Mouse (Mus musculus): ENCODE measurements around the gene Sirt2. TPM values are rescaled to one million over a fixed set of nuclear protein-coding genes. Genes with fewer than 3 reads are reported as not detected.

Gene Sirt2
- total RNA-seq, 2 experiments from 2014 or later = 128 to 139 TPM

GRCm38 (mm10) chr7:28807641-28808220 lies 41.2 kb downstream of the Sirt2 start:
- Histone ChIP-seq H3K4me3 (peak overlapping the region; percentile 96), H3K27ac (peak overlapping the region; percentile 99)
- DNase-seq (ENCODE audit: low spot score in 2 of 2) = no peak
- TF ChIP-seq CTCF (conservative IDR thresholded peaks at IDR 0.05) = no peak

DNA sequence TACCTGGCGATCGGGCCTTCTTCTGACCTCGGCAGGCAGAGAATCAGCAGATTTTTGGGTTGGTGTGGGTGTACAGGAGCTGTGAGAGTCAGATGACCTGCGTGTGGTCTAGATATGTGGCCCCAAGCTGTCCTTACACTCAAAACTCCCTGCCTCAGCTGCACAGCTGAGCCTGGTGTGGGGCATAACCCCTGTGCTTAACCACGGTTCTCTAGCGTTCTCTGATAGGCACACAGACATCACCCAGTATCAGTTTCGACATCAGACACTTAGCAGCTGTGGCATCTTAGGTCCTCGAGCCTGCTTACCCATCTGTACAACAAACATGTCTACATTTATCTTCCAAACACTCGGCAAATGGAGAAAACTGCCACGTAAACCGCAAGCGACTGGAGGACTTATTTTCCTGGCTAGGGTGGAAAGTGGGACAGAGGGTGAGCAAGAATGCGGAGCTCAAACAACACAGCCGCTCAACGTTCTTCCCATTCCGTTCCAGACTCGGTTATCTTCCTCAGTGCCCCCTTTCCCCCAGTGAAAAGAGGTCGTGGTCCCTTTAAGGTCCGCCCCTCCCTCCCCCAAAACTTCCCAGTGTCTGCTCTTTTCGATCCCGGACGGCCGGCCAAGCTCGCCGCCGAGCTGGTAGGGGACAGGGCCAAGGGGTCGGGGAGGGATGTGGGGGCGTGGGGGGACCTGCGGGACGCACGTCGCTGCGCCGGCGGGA lies 41.8 kb downstream of the Sirt2 start, which contains the start of gene Hnrnpl:
Gene Hnrnpl, plus strand, starts transcription at position 321 of the 721 bp plus-strand sequence.
- DNase-seq (ENCODE audit: low spot score in 2 of 2) = peak in 1 of 2 experiments; percentile 46
- TF ChIP-seq CTCF (conservative IDR thresholded peaks at IDR 0.05) = no peak
- Histone ChIP-seq H3K27ac (peak within 1 kb of the TSS; percentile 99), H3K4me3 (peak within 1 kb of the TSS; percentile 96)

- Histone ChIP-seq H3K4me3 (peak overlapping the region; percentile 96), H3K27ac (peak overlapping the region; percentile 99)
- peak; percentile 94 to 96 for DNase-seq (ENCODE audit: low spot score in 2 of 2)
- TF ChIP-seq CTCF (conservative IDR thresholded peaks at IDR 0.05) = no peak; the same call in 1 of the 2 replicates
Measured at GRCm38 (mm10) chr7:28808957-28809393, 42.4 kb downstream of the Sirt2 start.

DNA sequence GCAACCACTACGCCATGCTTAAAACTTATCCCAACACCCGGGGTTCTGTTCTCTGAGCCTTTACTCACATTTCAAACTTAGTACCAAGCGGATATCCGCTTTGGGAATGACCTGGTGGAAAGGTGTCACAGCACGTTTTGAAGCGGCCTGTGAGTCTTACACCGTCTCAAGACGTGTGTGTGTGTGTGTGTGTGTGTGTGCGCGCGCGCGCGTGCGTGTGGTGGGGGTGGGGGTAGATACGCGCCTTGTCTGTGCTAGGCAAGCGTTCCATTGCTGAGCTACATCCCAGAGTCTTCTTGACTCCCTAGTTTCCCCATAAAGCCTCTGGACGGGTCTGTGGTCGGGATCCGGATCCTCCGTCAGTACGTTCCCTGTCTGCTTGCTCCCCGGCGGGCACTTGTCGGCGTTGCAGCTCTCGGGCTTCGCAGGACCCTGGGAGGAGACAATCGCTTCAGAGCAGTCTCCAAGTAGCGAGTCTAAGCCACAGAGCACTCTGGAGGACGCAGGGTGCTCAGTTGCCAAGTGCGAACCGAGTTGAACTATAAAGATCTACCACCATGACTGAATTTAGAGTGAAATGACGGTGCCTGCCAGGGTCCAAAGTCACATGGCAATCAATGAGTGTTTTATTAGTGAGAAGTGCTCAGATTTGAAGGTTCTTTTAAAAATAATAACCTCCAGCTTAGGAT lies 43.0 kb downstream of the Sirt2 start:
- peak; percentile 41; the same call in 1 of the 2 replicates for TF ChIP-seq CTCF (conservative IDR thresholded peaks at IDR 0.05)
- H3K27ac ChIP-seq = peak overlapping the region; percentile 99
- DNase-seq (ENCODE audit: low spot score in 2 of 2) = no peak
- peak overlapping the region; percentile 96 for H3K4me3 ChIP-seq

DNA sequence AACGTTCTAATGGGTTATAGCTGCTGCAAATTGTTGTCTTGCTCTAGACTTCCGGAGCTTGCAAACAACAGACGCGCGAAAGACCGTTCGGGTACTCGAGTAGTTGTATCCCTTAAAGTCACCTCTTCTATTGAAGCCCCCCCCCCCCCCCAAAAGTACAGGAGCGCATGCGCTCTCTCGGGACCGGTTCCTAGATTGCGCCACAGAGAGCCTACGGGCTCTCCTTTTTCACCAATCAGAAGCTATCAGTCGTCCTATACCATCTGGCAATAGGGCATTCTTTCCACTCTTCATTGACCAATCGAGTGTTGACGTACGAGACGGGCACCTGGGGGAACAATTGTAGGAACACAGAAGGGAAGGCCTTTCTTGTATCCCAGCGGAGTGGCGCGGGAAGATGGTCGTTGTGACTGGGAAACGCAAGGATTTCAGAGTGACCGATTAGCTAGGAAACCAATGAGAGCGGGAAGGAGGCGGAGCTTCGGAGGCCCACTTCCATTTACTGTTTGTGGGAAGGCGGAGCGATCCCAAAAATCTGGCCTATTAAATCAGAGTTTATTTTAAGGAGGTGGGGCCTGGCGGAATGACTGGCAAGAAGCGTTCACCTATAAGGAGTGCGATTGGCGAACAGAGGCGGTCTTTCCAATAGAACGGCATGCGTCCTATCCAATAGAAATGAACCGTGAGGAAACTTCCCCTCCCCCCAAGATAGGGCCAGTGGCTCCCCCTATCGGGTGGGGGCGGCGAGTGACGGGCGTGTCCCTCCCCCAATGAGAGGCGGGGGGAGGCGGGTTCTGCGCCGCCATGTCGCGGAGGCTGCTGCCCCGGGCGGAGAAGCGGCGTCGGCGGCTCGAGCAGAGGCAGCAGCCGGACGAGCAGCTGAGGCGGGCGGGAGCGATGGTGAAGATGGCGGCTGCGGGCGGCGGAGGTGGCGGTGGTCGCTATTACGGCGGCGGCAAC lies 43.9 kb downstream of the Sirt2 start:
- peak; percentile 99 for DNase-seq (ENCODE audit: low spot score in 2 of 2)
- TF ChIP-seq CTCF (conservative IDR thresholded peaks at IDR 0.05) = peak; percentile 81

GRCm38 (mm10) chr7:28811228-28811627 lies 44.7 kb downstream of the Sirt2 start:
- DNase-seq (ENCODE audit: low spot score in 2 of 2) = peak; percentile 92 to 95
- peak overlapping the region; percentile 73 for H3K4me3 ChIP-seq
- H3K27ac ChIP-seq = peak overlapping the region; percentile 100
- TF ChIP-seq CTCF (conservative IDR thresholded peaks at IDR 0.05) = no peak

More for the DNA sequence above, 43.9 kb downstream of the Sirt2 start:
- Histone ChIP-seq H3K27ac (peak overlapping the region; percentile 100), H3K4me3 (peak overlapping the region; percentile 96)

GRCm38 (mm10) chr7:28811640-28812275 lies 45.2 kb downstream of the Sirt2 start:
- peak overlapping the region; percentile 100 for H3K27ac ChIP-seq
- H3K4me3 ChIP-seq = peak overlapping the region; percentile 73
- DNase-seq (ENCODE audit: low spot score in 2 of 2) = no peak
- TF ChIP-seq CTCF (conservative IDR thresholded peaks at IDR 0.05) = no peak

GRCm38 (mm10) chr7:28812436-28812835 lies 45.9 kb downstream of the Sirt2 start:
- DNase-seq (ENCODE audit: low spot score in 2 of 2) = no peak
- H3K27ac ChIP-seq = peak overlapping the region; percentile 100; the same call in 1 of the 2 replicates

DNA sequence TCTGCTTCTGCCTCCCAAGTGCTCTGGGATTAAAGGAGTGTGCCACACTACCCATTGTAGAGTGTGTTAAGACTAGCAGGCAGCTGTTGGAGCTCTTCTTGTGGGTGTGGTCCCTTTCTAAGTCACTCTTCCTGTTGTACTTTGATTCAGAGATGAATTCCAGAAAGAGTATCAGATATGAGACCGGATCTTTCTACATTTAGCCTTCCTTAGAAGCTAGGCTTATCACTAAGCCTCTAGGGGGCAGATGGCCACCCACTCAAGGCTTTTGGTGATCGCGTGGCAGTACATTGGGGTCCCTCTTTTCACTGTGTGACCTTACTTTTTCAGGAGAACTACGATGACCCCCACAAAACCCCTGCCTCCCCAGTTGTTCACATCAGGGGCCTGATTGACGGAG lies 46.4 kb downstream of the Sirt2 start:
- peak; percentile 64 for TF ChIP-seq CTCF (conservative IDR thresholded peaks at IDR 0.05)
- peak overlapping the region; percentile 34; the same call in 1 of the 2 replicates for H3K27ac ChIP-seq

More at GRCm38 (mm10) chr7:28812436-28812835, 45.9 kb downstream of the Sirt2 start:
- TF ChIP-seq CTCF (conservative IDR thresholded peaks at IDR 0.05) = no peak
- peak overlapping the region; percentile 73 for H3K4me3 ChIP-seq

DNA sequence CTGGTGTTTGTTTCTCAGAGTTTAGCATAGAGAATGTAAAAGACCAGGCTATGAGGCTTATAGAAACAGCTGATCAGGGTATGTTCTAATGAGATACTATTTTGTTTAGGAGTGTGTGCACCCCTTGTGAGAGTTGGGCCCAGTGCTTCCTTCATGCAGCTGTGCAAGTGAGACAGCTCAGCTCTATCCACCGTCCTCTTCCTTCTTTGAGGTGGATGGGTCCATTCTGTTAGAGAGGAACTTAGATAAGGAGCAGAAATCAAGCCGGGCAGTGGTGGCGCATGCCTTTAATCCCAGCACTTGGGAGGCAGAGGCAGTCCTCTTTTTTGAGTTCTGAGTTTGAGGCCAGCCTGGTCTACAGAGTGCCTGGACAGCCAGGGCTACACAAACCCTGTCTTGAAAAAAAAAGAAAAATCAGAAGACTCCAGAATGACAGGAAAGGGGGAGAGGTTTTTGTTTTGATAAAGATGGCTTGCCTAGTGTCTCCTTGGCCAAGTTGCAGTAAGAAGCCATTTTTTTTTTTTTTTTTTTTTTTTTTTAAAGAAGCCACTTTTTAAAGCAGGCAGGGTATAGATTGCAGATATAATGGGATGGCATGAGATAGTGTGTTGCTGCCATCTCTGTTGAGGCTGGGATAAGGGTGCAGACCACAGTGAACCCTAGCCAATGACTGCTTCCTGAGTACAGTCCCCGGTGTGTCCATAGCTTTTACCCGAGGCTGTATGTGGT lies 47.9 kb downstream of the Sirt2 start:
- peak overlapping the region; percentile 58; the same call in 1 of the 2 replicates for H3K27ac ChIP-seq

More for the DNA sequence above, 46.4 kb downstream of the Sirt2 start:
- H3K4me3 ChIP-seq = peak overlapping the region; percentile 73
- no peak for DNase-seq (ENCODE audit: low spot score in 2 of 2)

GRCm38 (mm10) chr7:28815230-28815629 lies 48.7 kb downstream of the Sirt2 start:
- TF ChIP-seq CTCF (conservative IDR thresholded peaks at IDR 0.05) = no peak

More for the DNA sequence above, 47.9 kb downstream of the Sirt2 start:
- no peak overlapping the region for H3K4me3 ChIP-seq
- no peak for TF ChIP-seq CTCF (conservative IDR thresholded peaks at IDR 0.05)
- DNase-seq (ENCODE audit: low spot score in 2 of 2) = no peak

More at GRCm38 (mm10) chr7:28815230-28815629, 48.7 kb downstream of the Sirt2 start:
- no peak for DNase-seq (ENCODE audit: low spot score in 2 of 2)
- Histone ChIP-seq H3K27ac (peak overlapping the region; percentile 58; the same call in 1 of the 2 replicates), H3K4me3 (no peak overlapping the region)

Measured in layer of hippocampus, adult 2 months (tissue).